Mouse (Mus musculus): ENCODE measurements around the gene Stk38l.

The Stk38l gene

GRCm38 (mm10) chr6:146724581-146725383, at the start of gene Stk38l:
Stk38l (plus strand) TSS chr6:146724995.
- in situ Hi-C loops (cut with MboI, MseI): loop anchor here (5.0 kb wide), 1 partner anchor 88 kb away; no protein-coding TSS in a partner anchor

- in situ Hi-C loops (cut with MboI, MseI): loop anchor here (5.0 kb wide), 2 partner anchors 65 to 355 kb away; partner anchors contain the start of gene Rep15
Measured at GRCm38 (mm10) chr6:146676904-146677303, 47.9 kb upstream of the Stk38l start.

GRCm38 (mm10) chr6:146678136-146679070, 46.4 kb upstream of the Stk38l start:
- in situ Hi-C loops (cut with MboI, MseI): loop anchor here (5.0 kb wide), 2 partner anchors 64 to 354 kb away; partner anchors contain the start of gene Rep15

GRCm38 (mm10) chr6:146683881-146684280, 40.9 kb upstream of the Stk38l start:
- in situ Hi-C loops (cut with MboI, MseI): no loop called here

- in situ Hi-C loops (cut with MboI, MseI): no loop called here
Measured at GRCm38 (mm10) chr6:146685781-146686308, 39.0 kb upstream of the Stk38l start.

- in situ Hi-C loops (cut with MboI, MseI): no loop called here
Measured at GRCm38 (mm10) chr6:146686463-146687196, 38.2 kb upstream of the Stk38l start.

- in situ Hi-C loops (cut with MboI, MseI): no loop called here
Measured at GRCm38 (mm10) chr6:146688010-146688409, 36.8 kb upstream of the Stk38l start.

GRCm38 (mm10) chr6:146688861-146689260, 35.9 kb upstream of the Stk38l start:
- in situ Hi-C loops (cut with MboI, MseI): no loop called here

- in situ Hi-C loops (cut with MboI, MseI): no loop called here
Measured at GRCm38 (mm10) chr6:146697767-146698166, 27.0 kb upstream of the Stk38l start.

- in situ Hi-C loops (cut with MboI, MseI): no loop called here
Measured at GRCm38 (mm10) chr6:146698376-146698775, 26.4 kb upstream of the Stk38l start.

GRCm38 (mm10) chr6:146700461-146700860, 24.3 kb upstream of the Stk38l start:
- in situ Hi-C loops (cut with MboI, MseI): no loop called here

GRCm38 (mm10) chr6:146702126-146702881, 22.5 kb upstream of the Stk38l start:
- in situ Hi-C loops (cut with MboI, MseI): no loop called here

GRCm38 (mm10) chr6:146703351-146703750, 21.4 kb upstream of the Stk38l start:
- in situ Hi-C loops (cut with MboI, MseI): no loop called here

- in situ Hi-C loops (cut with MboI, MseI): no loop called here
Measured at GRCm38 (mm10) chr6:146705631-146706030, 19.2 kb upstream of the Stk38l start.

- in situ Hi-C loops (cut with MboI, MseI): no loop called here
Measured at GRCm38 (mm10) chr6:146719606-146720005, 5.2 kb upstream of the Stk38l start.

GRCm38 (mm10) chr6:146723805-146724204, 990 bp upstream of the Stk38l start:
- in situ Hi-C loops (cut with MboI, MseI): no loop called here

GRCm38 (mm10) chr6:146725384-146725791, 593 bp downstream of the Stk38l start:
- in situ Hi-C loops (cut with MboI, MseI): loop anchor here (5.0 kb wide), 1 partner anchor 87 kb away; no protein-coding TSS in a partner anchor

GRCm38 (mm10) chr6:146731031-146731430, 6.2 kb downstream of the Stk38l start:
- in situ Hi-C loops (cut with MboI, MseI): loop anchor here (5.0 kb wide), 1 partner anchor 41 kb away; no protein-coding TSS in a partner anchor

GRCm38 (mm10) chr6:146731692-146732091, 6.9 kb downstream of the Stk38l start:
- in situ Hi-C loops (cut with MboI, MseI): loop anchor here (5.0 kb wide), 1 partner anchor 41 kb away; no protein-coding TSS in a partner anchor

- in situ Hi-C loops (cut with MboI, MseI): loop anchor here (5.0 kb wide), 1 partner anchor 40 kb away; no protein-coding TSS in a partner anchor
Measured at GRCm38 (mm10) chr6:146732232-146732631, 7.4 kb downstream of the Stk38l start.

Data from T-helper 2 cell (primary cell).